Mouse (Mus musculus): ENCODE measurements around the gene Dusp7. TPM values are rescaled to one million over a fixed set of nuclear protein-coding genes. Genes with fewer than 3 reads are reported as not detected.

The Dusp7 gene
- polyA plus RNA-seq, 1 experiment from 2014 or later = 13.7 TPM

- H3K4me2 ChIP-seq (replicated peaks; ENCODE audit: low read depth, low read length) = peak overlapping the region; percentile 49
- H3K4me1 ChIP-seq (ENCODE audit: insufficient read depth, low read length) = peaks cover 35% of the 10 kb centered on the region
- H3K9ac ChIP-seq (replicated peaks; ENCODE audit: low read length) = peak overlapping the region; percentile 32
- 0% methylated on average over 3 of the region's 3 CpGs for WGBS
- H3K9me3 ChIP-seq (ENCODE audit: low read length) = no peaks in the 10 kb centered on the region
- peak; percentile 82 for ATAC-seq (ENCODE audit: low FRiP score, low TSS enrichment)
- no peaks in the 10 kb centered on the region for H3K36me3 ChIP-seq (ENCODE audit: insufficient read depth, low read length)
- H3K4me3 ChIP-seq (ENCODE audit: low read length) = peak overlapping the region; percentile 25
- H3K27ac ChIP-seq (ENCODE audit: low read length) = no peak overlapping the region
- H3K27me3 ChIP-seq (ENCODE audit: insufficient read depth, low read length) = peaks cover 3% of the 10 kb centered on the region; the same call in 1 of the 2 replicates
Measured at GRCm38 (mm10) chr9:106421865-106422160, 53.4 kb downstream of the Dusp7 start.

Other genes with a start within 250 kb of the Dusp7 start
- 14.7 and 17.1 TPM in 2 replicates for gene Glyctk, start 210.5 kb upstream of the Dusp7 start, polyA plus RNA-seq (2015; fragmentation: Nextera tagmentation; extraction: Ambion mirVana)
- gene Wdr82, start 197.7 kb upstream of the Dusp7 start, polyA plus RNA-seq (2015; fragmentation: Nextera tagmentation; extraction: Ambion mirVana) = 20.7 and 20.8 TPM in 2 replicates
- gene Ppm1m, start 168.9 kb upstream of the Dusp7 start, polyA plus RNA-seq (2015; fragmentation: Nextera tagmentation; extraction: Ambion mirVana) = 56.8 and 58.8 TPM in 2 replicates
- 72.7 and 75.5 TPM in 2 replicates for gene Twf2, start 165.5 kb upstream of the Dusp7 start, polyA plus RNA-seq (2015; fragmentation: Nextera tagmentation; extraction: Ambion mirVana)
- gene Tlr9, start 146.0 kb upstream of the Dusp7 start, polyA plus RNA-seq (2015; fragmentation: Nextera tagmentation; extraction: Ambion mirVana) = 0.07 TPM in 1 of 2 replicates, not detected in the other
- gene Alas1, start 120.0 kb upstream of the Dusp7 start, polyA plus RNA-seq (2015; fragmentation: Nextera tagmentation; extraction: Ambion mirVana) = 122 and 128 TPM in 2 replicates
- gene Poc1a, start 87.6 kb upstream of the Dusp7 start, polyA plus RNA-seq (2015; fragmentation: Nextera tagmentation; extraction: Ambion mirVana) = 28.4 and 29.2 TPM in 2 replicates
- gene Rpl29, start 60.8 kb downstream of the Dusp7 start, polyA plus RNA-seq (2015; fragmentation: Nextera tagmentation; extraction: Ambion mirVana) = 947 and 1,016 TPM in 2 replicates
- 59.1 and 62.4 TPM in 2 replicates for gene Acy1, start 69.7 kb downstream of the Dusp7 start, polyA plus RNA-seq (2015; fragmentation: Nextera tagmentation; extraction: Ambion mirVana)
- gene Abhd14b, start 78.8 kb downstream of the Dusp7 start, polyA plus RNA-seq (2015; fragmentation: Nextera tagmentation; extraction: Ambion mirVana) = 45.5 and 48.3 TPM in 2 replicates
- gene Abhd14a, start 79.0 kb downstream of the Dusp7 start, polyA plus RNA-seq (2015; fragmentation: Nextera tagmentation; extraction: Ambion mirVana) = 68.8 and 70.3 TPM in 2 replicates
- gene Pcbp4, start 84.7 kb downstream of the Dusp7 start, polyA plus RNA-seq (2015; fragmentation: Nextera tagmentation; extraction: Ambion mirVana) = 119 and 136 TPM in 2 replicates
- 0.31 and 0.41 TPM in 2 replicates for gene Gpr62, start 97.3 kb downstream of the Dusp7 start, polyA plus RNA-seq (2015; fragmentation: Nextera tagmentation; extraction: Ambion mirVana)
- 56.2 and 59.5 TPM in 2 replicates for gene Rrp9, start 107.3 kb downstream of the Dusp7 start, polyA plus RNA-seq (2015; fragmentation: Nextera tagmentation; extraction: Ambion mirVana)
- gene Parp3, start 108.3 kb downstream of the Dusp7 start, polyA plus RNA-seq (2015; fragmentation: Nextera tagmentation; extraction: Ambion mirVana) = 3.3 and 3.5 TPM in 2 replicates
- not detected in 2 replicates for gene Iqcf1, start 131.3 kb downstream of the Dusp7 start, polyA plus RNA-seq (2015; fragmentation: Nextera tagmentation; extraction: Ambion mirVana)
- gene Iqcf5, start 145.9 kb downstream of the Dusp7 start, polyA plus RNA-seq (2015; fragmentation: Nextera tagmentation; extraction: Ambion mirVana) = not detected in 2 replicates
- gene Iqcf3, start 193.0 kb downstream of the Dusp7 start, polyA plus RNA-seq (2015; fragmentation: Nextera tagmentation; extraction: Ambion mirVana) = not detected in 2 replicates
- not detected in 2 replicates for gene Iqcf4, start 202.4 kb downstream of the Dusp7 start, polyA plus RNA-seq (2015; fragmentation: Nextera tagmentation; extraction: Ambion mirVana)